Mouse (Mus musculus): Measurements from ENCODE around the gene Fer1l4.

The Fer1l4 gene

GRCm38 (mm10) chr2:156052816-156053215, at the start of gene Fer1l4:
TSS of gene Fer1l4 (minus strand) at chr2:156052947.
- 90% methylated on average over 9 of the region's 9 CpGs for WGBS

DNA sequence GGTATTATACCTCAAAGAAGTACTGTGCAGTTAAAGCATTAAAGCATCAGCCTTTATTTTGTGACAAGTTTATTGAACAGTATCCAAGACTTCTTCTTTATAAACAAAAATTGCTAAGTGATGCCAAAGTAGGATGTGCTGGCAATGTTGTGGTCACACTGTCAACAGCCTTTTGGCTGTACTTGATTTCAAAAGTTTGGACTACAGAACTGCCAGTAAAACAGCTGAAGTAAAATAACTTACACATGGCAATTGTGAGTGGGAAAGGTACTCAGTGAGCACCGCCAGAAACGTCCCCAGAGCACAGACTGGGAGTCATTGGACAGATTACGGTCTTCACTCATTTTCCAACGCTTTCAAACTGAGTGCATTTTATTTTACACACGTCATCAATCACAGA, 39.2 kb upstream of the Fer1l4 start:
- whole genome bisulfite sequencing: 58% methylated on average over 5 of the region's 5 CpGs

DNA sequence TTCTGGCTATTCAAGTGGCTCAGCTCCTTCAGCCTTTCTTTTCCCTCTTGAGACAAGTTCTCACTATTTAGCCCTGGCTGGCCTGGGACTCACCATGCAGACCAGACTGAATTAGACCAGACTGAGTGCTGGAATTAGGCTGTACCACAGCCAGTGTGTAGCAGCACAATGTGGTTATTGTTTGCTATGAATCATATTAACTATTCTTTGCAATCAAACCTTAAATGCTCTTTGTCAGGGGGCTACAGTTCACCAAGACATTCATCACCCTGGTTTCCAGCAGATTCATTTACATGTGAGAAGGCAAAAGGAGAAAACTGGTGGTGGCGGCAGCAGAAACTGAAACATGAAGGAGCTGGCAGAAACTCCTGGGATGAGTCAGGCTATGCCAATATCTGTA, 37.1 kb upstream of the Fer1l4 start:
- 24% methylated on average over 1 of the region's 1 CpGs for WGBS

GRCm38 (mm10) chr2:156087391-156088110, 34.8 kb upstream of the Fer1l4 start:
- 74% methylated on average over 7 of the region's 7 CpGs for whole genome bisulfite sequencing

DNA sequence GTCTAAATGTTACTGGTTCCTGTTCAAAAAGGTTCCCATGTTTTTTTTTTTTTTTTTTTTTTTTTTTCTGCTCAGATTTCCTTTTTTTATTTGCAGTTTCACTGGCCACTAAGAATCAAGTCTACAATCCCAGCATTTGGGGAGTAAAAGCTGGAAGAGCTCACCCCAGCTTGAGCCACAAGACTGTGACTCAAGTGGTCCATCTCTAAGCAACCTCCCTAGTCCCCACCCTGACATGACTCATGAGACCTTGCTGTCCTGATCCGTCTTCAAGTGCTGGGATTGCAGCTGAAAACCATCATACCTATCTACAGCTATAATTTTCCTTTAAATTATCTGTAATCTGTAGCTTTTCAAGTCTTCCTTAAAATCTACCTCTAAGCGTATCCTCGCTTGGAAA, 31.8 kb upstream of the Fer1l4 start:
- WGBS: 69% methylated on average over 3 of the region's 3 CpGs

DNA sequence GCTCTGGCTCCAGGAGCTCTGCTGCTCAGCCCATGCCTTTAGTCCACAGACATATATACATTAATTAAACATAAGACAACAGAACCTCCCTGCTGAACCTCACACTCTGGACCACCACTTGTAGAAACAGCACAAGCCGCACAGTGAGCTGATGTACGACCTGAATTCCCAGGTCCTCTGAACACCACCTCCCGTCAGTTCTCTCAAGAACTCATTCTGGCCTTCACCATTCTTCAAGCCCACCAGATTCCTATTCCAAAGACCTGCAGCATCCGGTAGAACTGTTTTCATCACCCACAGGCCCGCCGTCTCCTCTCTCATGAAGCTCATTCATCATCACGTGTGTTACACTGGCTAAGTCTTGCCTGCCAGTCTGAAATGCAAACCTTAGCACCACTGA, 27.6 kb upstream of the Fer1l4 start:
- WGBS: 74% methylated on average over 7 of the region's 7 CpGs

DNA sequence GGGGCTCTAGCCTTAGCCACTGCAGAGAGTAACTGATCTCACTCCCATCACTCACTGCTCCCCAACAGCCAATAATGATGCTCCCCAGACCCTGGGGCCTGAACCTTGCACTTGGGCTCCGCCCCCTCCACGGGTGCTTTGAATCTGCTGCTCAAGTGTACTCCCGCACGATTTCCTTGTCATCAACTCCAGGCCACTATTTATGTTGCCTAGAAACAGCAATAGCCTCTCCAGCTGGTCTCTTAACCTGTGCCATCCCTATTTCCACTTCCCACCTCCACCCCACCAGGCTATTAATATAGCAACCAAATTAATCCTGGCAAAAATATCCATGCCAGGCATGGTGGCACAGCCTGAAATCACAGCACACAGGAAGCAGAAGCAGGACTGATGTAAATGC, 26.9 kb upstream of the Fer1l4 start:
- 40% methylated on average over 4 of the region's 4 CpGs for WGBS

- WGBS: 86% methylated on average over 8 of the region's 8 CpGs
Observed at GRCm38 (mm10) chr2:156079183-156079560, 26.4 kb upstream of the Fer1l4 start.

DNA sequence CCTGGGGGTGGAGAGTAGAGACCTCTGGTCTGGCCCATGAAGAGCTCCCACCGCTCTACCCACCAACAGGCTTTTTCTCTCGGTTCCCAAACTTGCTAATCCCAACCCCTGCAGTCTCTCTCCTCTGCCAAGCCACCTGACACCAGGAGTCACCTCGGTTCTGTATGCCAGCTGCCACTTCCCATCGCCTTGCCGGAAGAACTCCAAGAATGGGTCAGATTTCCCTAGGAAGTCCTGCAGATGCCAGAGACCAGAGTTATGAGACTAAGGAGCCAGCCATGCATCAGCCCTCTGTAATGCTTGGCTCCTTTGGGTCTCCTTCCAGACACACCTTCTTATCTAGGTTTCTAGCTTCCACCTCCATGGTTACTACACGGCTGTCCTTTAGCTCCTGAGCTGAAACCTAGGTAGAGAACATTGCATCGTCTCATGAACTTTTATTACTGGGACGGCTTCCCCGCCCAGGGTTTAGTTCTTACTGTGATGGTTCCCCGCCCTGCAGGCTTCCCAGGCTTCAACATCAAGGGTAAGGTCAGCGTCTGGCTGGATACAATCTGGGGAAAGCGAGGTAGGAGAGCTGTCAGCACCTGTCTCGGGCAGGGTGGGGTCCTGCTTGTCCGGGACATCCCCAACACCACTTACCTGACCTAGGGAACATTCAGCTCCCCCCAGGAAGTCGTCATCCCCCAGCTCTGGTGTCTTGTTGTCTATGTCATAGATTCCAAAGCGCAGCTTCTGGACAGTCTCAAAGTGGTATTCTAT, 25.9 kb upstream of the Fer1l4 start:
- WGBS: 89% methylated on average over 16 of the region's 16 CpGs

- 91% methylated on average over 7 of the region's 7 CpGs for WGBS
Observed at GRCm38 (mm10) chr2:156077461-156077860, 24.7 kb upstream of the Fer1l4 start.

GRCm38 (mm10) chr2:156073725-156074124, 21.0 kb upstream of the Fer1l4 start:
- WGBS: 93% methylated on average over 15 of the region's 15 CpGs

DNA sequence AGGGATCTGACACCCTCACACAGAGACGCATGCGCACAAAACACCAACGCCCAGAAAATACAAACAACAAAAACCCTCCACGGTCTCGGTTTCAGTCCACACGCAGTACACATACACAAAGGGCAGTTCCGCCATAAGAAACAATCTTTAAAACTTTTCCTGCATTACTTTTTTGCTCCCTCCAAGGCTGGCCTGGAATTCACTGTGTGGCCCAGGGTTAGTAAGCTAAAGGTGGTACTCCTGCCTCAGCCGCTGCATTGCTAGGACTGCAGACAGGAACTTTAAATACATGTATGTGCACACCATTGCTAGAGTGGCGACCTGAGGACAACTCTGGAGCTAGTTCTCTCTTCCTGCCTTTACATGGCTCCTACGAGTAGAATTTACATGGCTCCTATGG, 18.5 kb upstream of the Fer1l4 start:
- WGBS: 93% methylated on average over 10 of the region's 10 CpGs

- WGBS: 79% methylated on average over 10 of the region's 10 CpGs
Observed at GRCm38 (mm10) chr2:156067916-156068315, 15.2 kb upstream of the Fer1l4 start.

DNA sequence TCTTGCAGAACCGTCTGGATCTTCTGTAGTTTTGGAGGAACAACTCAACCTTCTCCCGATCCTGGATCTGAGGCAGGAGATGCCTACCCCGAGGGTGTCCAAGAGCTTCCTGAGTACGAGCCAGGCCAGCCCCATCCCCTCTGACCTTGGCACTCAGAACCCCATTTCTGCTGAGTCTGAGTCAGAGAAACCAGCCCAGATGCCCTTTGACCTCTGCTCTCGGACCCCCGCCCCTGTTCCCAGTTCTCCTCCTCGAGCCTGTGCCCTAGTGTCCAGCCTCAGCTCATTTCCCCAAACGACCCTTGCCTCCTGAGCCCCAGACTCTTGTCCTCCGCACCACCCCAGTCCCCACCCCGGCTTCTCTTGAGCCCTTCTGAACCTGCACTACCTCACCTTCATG, 13.4 kb upstream of the Fer1l4 start:
- 39% methylated on average over 10 of the region's 10 CpGs for WGBS

DNA sequence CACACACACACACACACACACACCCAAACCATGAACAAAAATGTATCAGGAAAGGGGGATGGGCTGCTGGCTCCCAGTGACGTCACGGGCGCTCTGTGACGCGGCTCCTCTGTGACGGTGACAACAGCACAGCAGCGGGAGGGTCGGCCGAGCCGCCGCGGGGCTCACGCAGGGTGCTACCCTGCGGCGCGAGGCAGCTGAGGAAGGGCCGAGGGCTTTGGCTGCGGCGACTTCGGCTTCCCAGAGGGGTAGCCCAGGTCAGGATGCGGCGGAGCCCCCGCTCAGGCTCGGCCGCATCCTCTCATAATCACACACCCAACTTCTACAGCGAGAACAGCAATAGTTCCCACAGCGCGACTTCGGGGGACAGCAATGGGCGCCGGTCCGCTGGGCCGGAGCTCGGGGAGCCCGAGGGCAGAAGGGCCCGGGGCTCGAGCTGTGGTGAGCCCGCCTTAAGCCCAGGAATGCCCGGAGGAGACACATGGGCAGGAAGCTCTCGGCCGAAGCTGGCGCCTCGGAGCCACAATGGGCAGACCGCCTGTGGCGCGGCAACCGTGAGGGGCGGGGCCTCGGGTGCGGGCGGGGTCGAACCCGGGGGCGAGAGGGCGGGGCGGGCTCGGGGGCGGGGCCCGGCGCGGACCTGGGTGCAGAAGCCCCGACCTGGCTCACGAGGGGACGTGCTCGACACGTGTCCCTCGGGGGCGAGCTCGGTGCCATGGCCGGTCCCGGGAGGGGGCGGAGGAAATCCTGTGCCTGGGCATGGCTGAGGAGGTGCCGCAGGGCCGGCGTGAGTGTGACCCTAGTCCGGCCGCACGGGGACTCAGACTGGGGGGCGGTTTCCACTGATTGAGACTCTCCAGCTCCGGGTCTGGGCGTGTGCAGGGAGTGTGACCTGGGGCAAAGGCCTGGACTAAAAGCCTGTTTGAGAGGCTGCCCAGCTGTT, 12.6 kb upstream of the Fer1l4 start, which contains the start of gene Spag4:
Spag4 (plus strand) TSS at position 77 of the 943 bp plus-strand sequence.
- WGBS: 1% methylated on average over 80 of the region's 81 CpGs

DNA sequence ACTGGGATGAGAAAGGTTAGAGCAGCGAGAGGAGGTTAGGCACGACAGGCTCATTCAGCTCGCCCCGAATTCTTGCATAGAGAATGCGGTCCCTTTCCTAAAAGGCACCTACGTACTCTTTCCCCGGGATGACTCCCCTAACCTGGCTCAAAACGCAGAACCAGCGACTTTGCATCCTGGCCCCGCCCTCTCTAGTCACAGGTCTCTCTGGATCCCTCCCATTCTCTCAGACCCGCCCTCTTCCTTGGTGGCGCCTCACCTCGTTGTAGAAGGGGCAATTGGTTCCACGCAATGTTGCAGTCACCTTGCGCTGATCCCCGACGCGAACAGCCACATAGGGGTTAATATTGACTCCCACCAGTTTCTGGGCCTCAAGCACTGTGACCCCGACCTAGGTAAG, 4.8 kb downstream of the Fer1l4 start:
- WGBS: 38% methylated on average over 19 of the region's 19 CpGs

- WGBS: 85% methylated on average over 8 of the region's 8 CpGs
Observed at GRCm38 (mm10) chr2:156042903-156043302, 9.8 kb downstream of the Fer1l4 start.

DNA sequence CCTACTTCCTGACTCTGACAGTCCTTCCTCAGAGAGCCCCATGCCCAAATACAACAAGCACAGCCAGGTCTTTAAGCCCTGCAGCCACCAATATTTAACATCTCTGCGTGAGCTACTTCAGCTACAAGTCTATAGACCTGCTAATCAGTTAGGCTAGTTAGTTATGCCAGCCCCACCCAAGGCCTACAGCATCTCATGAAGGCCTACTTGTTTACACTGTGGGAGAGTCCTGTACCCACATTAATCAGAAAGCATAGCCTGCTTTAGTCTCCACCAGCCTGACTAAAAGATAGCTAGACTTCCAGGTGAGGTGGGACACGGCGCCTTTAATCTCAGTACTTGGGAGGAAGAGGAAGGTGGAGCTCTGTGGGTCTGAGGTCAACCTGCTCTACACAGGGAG, 13.4 kb downstream of the Fer1l4 start:
- 90% methylated on average over 3 of the region's 3 CpGs for WGBS

DNA sequence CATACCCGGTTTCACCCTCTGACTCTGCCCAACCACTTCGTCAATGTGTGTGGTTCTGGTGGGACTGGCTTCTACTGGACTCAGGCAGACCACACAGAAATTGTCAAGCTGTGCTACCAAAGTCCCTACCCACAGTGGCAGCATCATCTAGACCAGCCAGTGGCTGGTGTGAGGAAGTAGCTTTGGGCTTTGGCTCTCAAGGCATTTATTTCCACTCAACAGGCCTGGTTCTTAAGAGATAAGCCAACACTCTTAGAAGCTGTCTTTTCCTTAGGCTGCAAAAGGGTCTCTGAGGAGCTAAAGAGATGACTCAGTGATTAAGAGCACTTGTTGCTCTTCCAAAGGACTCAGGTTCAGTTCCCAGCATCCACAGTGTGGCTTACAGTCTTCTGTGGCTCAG, 31.0 kb downstream of the Fer1l4 start:
- WGBS: 88% methylated on average over 2 of the region's 2 CpGs

DNA sequence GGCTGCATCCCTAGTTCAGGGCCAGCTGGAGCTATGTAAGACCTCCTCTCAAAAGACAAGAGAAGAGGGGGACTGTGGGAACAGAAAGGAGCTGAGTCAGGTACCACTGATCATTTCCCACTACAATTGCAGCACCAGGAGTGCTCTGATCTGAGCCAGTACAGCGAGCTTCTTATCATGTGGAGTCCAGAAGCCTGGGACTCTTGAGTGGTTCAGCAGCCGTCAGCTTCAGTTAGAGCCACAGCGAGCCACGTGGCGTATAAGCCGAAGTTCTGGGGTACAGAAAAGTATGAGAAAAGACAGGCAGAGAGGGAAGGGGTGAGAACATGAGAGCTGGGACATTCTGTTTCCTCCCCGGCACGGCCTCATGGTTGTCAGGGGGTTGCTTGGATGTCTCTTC, 31.5 kb downstream of the Fer1l4 start:
- 91% methylated on average over 8 of the region's 8 CpGs for WGBS

DNA sequence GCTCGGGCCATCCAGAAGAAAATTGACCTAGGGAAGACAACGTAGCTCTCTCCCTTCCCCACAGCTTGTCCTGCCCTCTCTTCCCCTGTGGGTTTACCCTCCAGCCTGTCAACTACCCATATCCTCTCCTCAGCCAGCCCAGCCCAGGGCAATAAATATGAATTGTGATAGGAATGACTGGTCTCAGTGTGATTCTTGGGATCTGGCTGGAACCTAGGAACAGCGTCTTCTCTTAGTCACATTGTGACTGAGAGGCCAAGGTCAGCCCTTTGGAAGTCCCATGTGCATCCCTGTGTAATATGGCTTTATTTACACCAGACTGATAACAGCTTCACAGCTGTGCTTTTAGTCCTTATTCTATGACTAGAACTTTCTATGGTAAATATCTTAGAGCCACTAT, 34.6 kb downstream of the Fer1l4 start:
- 89% methylated on average over 3 of the region's 3 CpGs for WGBS

GRCm38 (mm10) chr2:156007888-156008532, 44.7 kb downstream of the Fer1l4 start, which contains the start of the genes 6430550D23Rik and Ergic3:
TSS of gene 6430550D23Rik (minus strand) at chr2:156007977.
TSS of gene Ergic3 (plus strand) at chr2:156008045.
- under 1% methylated on average over 45 of the region's 45 CpGs for WGBS

Measured in cerebral cortex, adult 2 months (tissue).